Mouse (Mus musculus): ENCODE measurements around the gene Pstpip1. TPM values are rescaled to one million over a fixed set of nuclear protein-coding genes. Genes with fewer than 3 reads are reported as not detected.

The Pstpip1 gene
- polyA plus RNA-seq, 1 experiment = 14.5 TPM

- no peaks in the 10 kb centered on the region for H3K4me1 ChIP-seq (ENCODE audit: control insufficient read depth, insufficient read depth, low read length)
- no peak for DNase-seq
- WGBS = 90% methylated on average over 4 of the region's 4 CpGs
- no peak for TF ChIP-seq POLR2A (IDR thresholded peaks at IDR 0.05; ENCODE audit: borderline replicate concordance, extremely low read depth, low read depth, low read length)
- no peak for TF ChIP-seq CTCF (IDR thresholded peaks at IDR 0.05; ENCODE audit: insufficient read depth, low read length)
- H3K4me3 ChIP-seq (replicated peaks; ENCODE audit: extremely low read depth, low read depth, low read length) = no peak overlapping the region
Measured at GRCm38 (mm10) chr9:56135590-56136197, 45.9 kb downstream of the Pstpip1 start.

DNA sequence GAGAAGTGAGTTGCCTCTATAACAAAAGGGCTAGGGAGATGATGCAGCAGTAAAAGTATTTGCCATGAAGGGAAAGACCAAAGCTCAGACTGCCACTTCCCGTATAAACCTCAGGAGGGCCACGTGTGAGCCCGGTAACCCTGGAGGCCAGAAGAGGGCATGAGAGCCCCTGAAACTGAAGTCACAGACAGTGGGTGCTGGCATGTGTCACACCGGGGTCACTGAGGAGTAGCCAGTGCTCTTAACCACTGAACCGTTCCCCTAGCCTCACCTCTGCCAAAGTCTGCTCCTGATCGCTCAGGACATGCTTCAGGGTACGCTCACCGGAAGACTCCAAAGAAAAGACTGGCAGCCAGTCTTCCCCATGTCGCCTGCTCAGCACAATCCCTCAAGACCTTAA is 52.0 kb downstream of the Pstpip1 start:
- Histone ChIP-seq H3K4me1 (ENCODE audit: control insufficient read depth, insufficient read depth, low read length) (no peaks in the 10 kb centered on the region), H3K4me3 (replicated peaks; ENCODE audit: extremely low read depth, low read depth, low read length) (no peak overlapping the region)
- no peak for TF ChIP-seq POLR2A (IDR thresholded peaks at IDR 0.05; ENCODE audit: borderline replicate concordance, extremely low read depth, low read depth, low read length)
- TF ChIP-seq CTCF (IDR thresholded peaks at IDR 0.05; ENCODE audit: insufficient read depth, low read length) = no peak
- DNase-seq = no peak
- WGBS = 84% methylated on average over 9 of the region's 9 CpGs

DNA sequence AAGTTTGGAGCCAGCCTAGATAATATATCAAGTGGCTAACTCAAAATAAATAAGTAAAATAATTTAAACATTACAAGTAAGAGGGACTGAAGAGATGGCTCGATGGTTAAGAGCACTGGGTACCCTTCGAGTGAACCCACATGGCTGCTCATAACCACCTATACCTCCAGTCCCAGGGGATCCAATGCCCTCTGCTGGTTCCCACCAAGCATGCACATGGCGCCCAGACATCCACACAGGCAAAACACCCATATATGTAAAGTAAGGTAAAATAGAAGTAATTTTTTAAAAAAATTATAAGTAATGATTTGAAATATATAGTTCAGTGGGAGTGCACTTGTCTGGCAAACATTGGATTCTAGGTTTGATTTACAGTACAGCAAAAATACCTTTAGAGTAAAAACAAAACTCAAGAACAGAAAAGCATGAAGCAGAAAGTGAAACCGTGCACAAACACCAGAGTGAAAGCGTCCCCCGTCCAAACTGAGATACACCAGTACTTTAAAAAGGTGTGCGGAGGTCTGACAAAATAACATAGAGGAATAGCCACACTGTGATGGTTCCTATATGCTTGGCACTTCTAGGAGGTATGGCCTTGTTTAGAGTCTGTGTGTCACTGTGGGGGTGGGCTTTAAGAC is 54.7 kb downstream of the Pstpip1 start:
- Histone ChIP-seq H3K4me3 (replicated peaks; ENCODE audit: extremely low read depth, low read depth, low read length) (no peak overlapping the region), H3K4me1 (ENCODE audit: control insufficient read depth, insufficient read depth, low read length) (no peaks in the 10 kb centered on the region)
- TF ChIP-seq POLR2A (IDR thresholded peaks at IDR 0.05; ENCODE audit: borderline replicate concordance, extremely low read depth, low read depth, low read length) (no peak), CTCF (IDR thresholded peaks at IDR 0.05; ENCODE audit: insufficient read depth, low read length) (peak; percentile 13; the same call in 1 of the 2 replicates)
- DNase-seq = no peak
- 85% methylated on average over 7 of the region's 7 CpGs for WGBS

- 88% methylated on average over 16 of the region's 16 CpGs for WGBS
- DNase-seq = no peak
- H3K4me1 ChIP-seq (ENCODE audit: control insufficient read depth, insufficient read depth, low read length) = no peaks in the 10 kb centered on the region
- TF ChIP-seq POLR2A (IDR thresholded peaks at IDR 0.05; ENCODE audit: borderline replicate concordance, extremely low read depth, low read depth, low read length) (no peak), CTCF (IDR thresholded peaks at IDR 0.05; ENCODE audit: insufficient read depth, low read length) (no peak)
- no peak overlapping the region for H3K4me3 ChIP-seq (replicated peaks; ENCODE audit: extremely low read depth, low read depth, low read length)
Measured at GRCm38 (mm10) chr9:56146326-56146923, 56.7 kb downstream of the Pstpip1 start.

GRCm38 (mm10) chr9:56151745-56152481 is 62.2 kb downstream of the Pstpip1 start:
- peaks cover 6% of the 10 kb centered on the region for H3K4me1 ChIP-seq (ENCODE audit: control insufficient read depth, insufficient read depth, low read length)
- no peak for DNase-seq
- 30% methylated on average over 7 of the region's 7 CpGs for WGBS
- no peak overlapping the region for H3K4me3 ChIP-seq (replicated peaks; ENCODE audit: extremely low read depth, low read depth, low read length)
- TF ChIP-seq CTCF (IDR thresholded peaks at IDR 0.05; ENCODE audit: insufficient read depth, low read length) (no peak), POLR2A (IDR thresholded peaks at IDR 0.05; ENCODE audit: borderline replicate concordance, extremely low read depth, low read depth, low read length) (no peak)

GRCm38 (mm10) chr9:56152482-56153007 is 62.8 kb downstream of the Pstpip1 start:
- Histone ChIP-seq H3K4me1 (ENCODE audit: control insufficient read depth, insufficient read depth, low read length) (peaks cover 6% of the 10 kb centered on the region), H3K4me3 (replicated peaks; ENCODE audit: extremely low read depth, low read depth, low read length) (no peak overlapping the region)
- 58% methylated on average over 4 of the region's 4 CpGs for WGBS
- DNase-seq = no peak
- TF ChIP-seq POLR2A (IDR thresholded peaks at IDR 0.05; ENCODE audit: borderline replicate concordance, extremely low read depth, low read depth, low read length) = no peak
- TF ChIP-seq CTCF (IDR thresholded peaks at IDR 0.05; ENCODE audit: insufficient read depth, low read length) = no peak

GRCm38 (mm10) chr9:56154572-56154971 is 64.8 kb downstream of the Pstpip1 start:
- no peak for TF ChIP-seq CTCF (IDR thresholded peaks at IDR 0.05; ENCODE audit: insufficient read depth, low read length)
- no peak for TF ChIP-seq POLR2A (IDR thresholded peaks at IDR 0.05; ENCODE audit: borderline replicate concordance, extremely low read depth, low read depth, low read length)
- DNase-seq = no peak
- Histone ChIP-seq H3K4me1 (ENCODE audit: control insufficient read depth, insufficient read depth, low read length) (peaks cover 6% of the 10 kb centered on the region), H3K4me3 (replicated peaks; ENCODE audit: extremely low read depth, low read depth, low read length) (no peak overlapping the region)
- WGBS = 92% methylated on average over 5 of the region's 5 CpGs

DNA sequence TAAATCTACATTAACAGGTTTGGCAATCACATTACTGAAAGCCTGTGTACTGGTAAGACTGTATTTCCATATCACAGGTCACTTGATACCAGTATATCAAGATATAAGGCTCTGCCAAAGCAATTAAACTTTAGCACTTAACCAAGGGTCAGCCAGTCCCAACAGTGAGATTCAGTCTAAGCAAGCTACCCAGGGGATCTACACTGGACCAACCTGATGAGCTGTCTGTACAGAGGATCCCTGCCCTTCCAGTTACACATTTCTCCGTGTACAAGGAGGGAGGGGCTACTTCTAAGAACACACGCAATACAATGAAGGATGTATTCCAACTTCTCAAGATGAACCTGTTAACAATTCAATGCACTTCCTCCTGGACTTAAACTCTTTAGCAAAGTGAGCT is 68.3 kb downstream of the Pstpip1 start:
- DNase-seq = no peak
- Histone ChIP-seq H3K4me3 (replicated peaks; ENCODE audit: extremely low read depth, low read depth, low read length) (no peak overlapping the region), H3K4me1 (ENCODE audit: control insufficient read depth, insufficient read depth, low read length) (no peaks in the 10 kb centered on the region; the same call in 1 of the 2 replicates)
- TF ChIP-seq CTCF (IDR thresholded peaks at IDR 0.05; ENCODE audit: insufficient read depth, low read length) (no peak), POLR2A (IDR thresholded peaks at IDR 0.05; ENCODE audit: borderline replicate concordance, extremely low read depth, low read depth, low read length) (no peak)
- WGBS = 37% methylated on average over 2 of the region's 2 CpGs

GRCm38 (mm10) chr9:56159456-56159855 is 69.7 kb downstream of the Pstpip1 start:
- no peak for DNase-seq
- Histone ChIP-seq H3K4me1 (ENCODE audit: control insufficient read depth, insufficient read depth, low read length) (no peaks in the 10 kb centered on the region; the same call in 1 of the 2 replicates), H3K4me3 (replicated peaks; ENCODE audit: extremely low read depth, low read depth, low read length) (no peak overlapping the region)
- 46% methylated on average over 2 of the region's 2 CpGs for WGBS
- TF ChIP-seq CTCF (IDR thresholded peaks at IDR 0.05; ENCODE audit: insufficient read depth, low read length) (no peak), POLR2A (IDR thresholded peaks at IDR 0.05; ENCODE audit: borderline replicate concordance, extremely low read depth, low read depth, low read length) (no peak)
